Mouse (Mus musculus) heart, adult 11 months (tissue): Measurements from ENCODE around the gene Hip1r.

Experiments used
- DNase-seq: peaks from one replicate; pipeline ENCODE4 v3.0.0; 2022

Hip1r gene

GRCm38 (mm10) chr5:124019348-124020216, 46.2 kb downstream of the Hip1r start:
- DNase-seq, result peak; percentile 99

- DNase-seq, result peak; percentile 93
These were observed 47.7 kb downstream of the Hip1r start for GRCm38 (mm10) chr5:124021148-124021547.

- peak; percentile 87 for DNase-seq
These were observed 48.3 kb downstream of the Hip1r start for GRCm38 (mm10) chr5:124021701-124022100.

GRCm38 (mm10) chr5:124022365-124022764, 48.9 kb downstream of the Hip1r start:
- no peak for DNase-seq

GRCm38 (mm10) chr5:124024677-124025076, 51.2 kb downstream of the Hip1r start:
- DNase-seq, result peak; percentile 94

GRCm38 (mm10) chr5:124025146-124025545, 51.7 kb downstream of the Hip1r start:
- peak; percentile 90 for DNase-seq

- peak; percentile 97 for DNase-seq
These were observed 52.4 kb downstream of the Hip1r start for GRCm38 (mm10) chr5:124025587-124026441.

- no peak for DNase-seq
These were observed 53.1 kb downstream of the Hip1r start for GRCm38 (mm10) chr5:124026568-124026967.

GRCm38 (mm10) chr5:124027702-124028470, 54.5 kb downstream of the Hip1r start:
- no peak for DNase-seq

- DNase-seq, result no peak
These were observed 55.3 kb downstream of the Hip1r start for GRCm38 (mm10) chr5:124028680-124029079.

GRCm38 (mm10) chr5:124029220-124030035, 56.0 kb downstream of the Hip1r start:
- no peak for DNase-seq

GRCm38 (mm10) chr5:124030386-124031067, 57.1 kb downstream of the Hip1r start:
- DNase-seq, result no peak

GRCm38 (mm10) chr5:124031068-124031955, 57.9 kb downstream of the Hip1r start:
- peak; percentile 92 for DNase-seq

GRCm38 (mm10) chr5:124032001-124032508, 58.6 kb downstream of the Hip1r start, which contains the start of gene Vps37b:
Gene Vps37b (minus strand): TSS chr5:124032270.
- DNase-seq, result peak; percentile 99

- no peak for DNase-seq
These were observed 61.0 kb downstream of the Hip1r start for GRCm38 (mm10) chr5:124034471-124034870.

GRCm38 (mm10) chr5:124035406-124035805, 62.0 kb downstream of the Hip1r start:
- DNase-seq, result no peak

- DNase-seq, result no peak
These were observed 62.4 kb downstream of the Hip1r start for GRCm38 (mm10) chr5:124035806-124036205.

- no peak for DNase-seq
These were observed 62.9 kb downstream of the Hip1r start for GRCm38 (mm10) chr5:124036341-124036740.

GRCm38 (mm10) chr5:124036836-124037235, 63.4 kb downstream of the Hip1r start:
- no peak for DNase-seq

- no peak for DNase-seq
These were observed 66.2 kb downstream of the Hip1r start for GRCm38 (mm10) chr5:124039602-124040001.
